Mouse (Mus musculus) heart, embryonic 16.5 days (tissue): ENCODE data around the gene Tmem235. TPM values are rescaled to one million over a fixed set of nuclear protein-coding genes. Genes with fewer than 3 reads are reported as not detected.
A peak's percentile ranks its signal among the peaks of the same experiment; 100 is the strongest.
"Not testable (repeated sequence)": the region's sequence is repeated elsewhere in the genome, so short reads cannot be mapped to it uniquely, and the experiment has no call there.

Experiments used
- ATAC-seq: fragments of 200-750 bp; cut with Nextera tagmentation; replicated peaks from 2 replicates; pipeline ENCODE4 v1.8.0; 2017; ENCODE audit warnings: moderate number of reproducible peaks; ENCODE audit not compliant: insufficient read depth, low FRiP score; ENCODE audit errors: extremely low read depth
- H3K27ac ChIP-seq: fragments of 300-500 bp; sonication (generic); 2 replicates; pipeline ENCODE4 v1.5.1; 2014; ENCODE audit warnings: mild to moderate bottlenecking, low read length, control low read depth, moderate library complexity
- H3K27me3 ChIP-seq: fragments of 300-500 bp; sonication (generic); 2 replicates; pipeline ENCODE4 v1.6.1; 2014; ENCODE audit warnings: low read length, mixed read lengths; ENCODE audit not compliant: control insufficient read depth, insufficient read depth
- H3K36me3 ChIP-seq: fragments of 300-500 bp; sonication (generic); 2 replicates; pipeline ENCODE4 v1.6.1; 2014; ENCODE audit not compliant: control insufficient read depth, insufficient read depth
- H3K4me1 ChIP-seq: fragments of 300-500 bp; sonication (generic); 2 replicates; pipeline ENCODE4 v1.6.1; 2014; ENCODE audit warnings: low read length, mixed read lengths; ENCODE audit not compliant: control insufficient read depth, insufficient read depth
- H3K4me2 ChIP-seq: fragments of 300-500 bp; sonication (generic); 2 replicates; pipeline ENCODE4 v1.6.1; 2014; ENCODE audit warnings: low read depth, mild to moderate bottlenecking, control low read depth, low read length
- H3K4me3 ChIP-seq: fragments of 300-500 bp; sonication (generic); 2 replicates; pipeline ENCODE4 v1.5.1; 2014; ENCODE audit warnings: mild to moderate bottlenecking, control low read depth, low read length
- H3K9ac ChIP-seq: fragments of 300-500 bp; sonication (generic); 2 replicates; pipeline ENCODE4 v1.6.1; 2014; ENCODE audit warnings: low read length, control low read depth
- H3K9me3 ChIP-seq: fragments of 300-500 bp; sonication (generic); replicated peaks from 2 replicates; pipeline ENCODE4 v1.6.1; 2016; ENCODE audit warnings: low read length; ENCODE audit not compliant: control insufficient read depth
- WGBS: fragments of 180-500 bp; shearing (Covaris S2); extraction: QIAGEN DNeasy Blood & Tissue Kit; methylation state at CpG from one replicate; pipeline ENCODE4 v1.1.7; 2014; 5-methylcytosine and 5-hydroxymethylcytosine counted together
- polyA plus RNA-seq: library from polyadenylated mRNA; unstranded; fragments of >200 nt; fragmentation: Nextera tagmentation; extraction: Ambion mirVana; gene quantifications from 2 replicates; pipeline ENCODE4 v1.2.1, GENCODE M21; 2015

The Tmem235 gene
- polyA plus RNA-seq, 1 experiment from 2014 or later: not detected

DNA sequence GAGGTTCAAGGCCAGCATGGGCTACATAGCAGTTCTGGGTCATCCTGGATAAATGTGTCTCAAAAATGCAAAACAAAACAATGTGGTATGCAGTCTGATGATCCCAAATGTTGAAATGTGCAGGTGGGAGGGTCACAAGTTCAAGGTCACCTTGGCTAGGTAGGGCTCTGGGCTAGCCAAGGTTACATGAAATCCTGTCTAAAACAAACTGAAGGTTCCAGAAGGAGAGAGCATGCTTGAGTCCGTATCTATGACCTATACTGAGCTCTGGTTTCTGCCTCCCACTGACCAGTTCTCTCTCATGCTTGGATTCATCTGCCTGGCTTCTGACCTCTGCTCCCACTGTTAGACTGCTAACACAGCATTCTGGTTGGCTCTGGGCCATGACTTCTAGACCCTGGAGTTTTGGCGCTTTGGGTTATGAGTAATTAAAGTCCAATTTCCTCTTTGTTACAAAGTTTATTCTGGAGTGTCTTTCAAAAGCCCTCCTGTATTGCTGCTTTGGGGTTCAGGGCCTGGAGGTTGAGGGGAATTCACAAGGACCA is 30.8 kb upstream of the Tmem235 start:
- 44% methylated on average over 2 of the region's 2 CpGs for WGBS
- Histone ChIP-seq H3K9ac (peak overlapping the region; percentile 63), H3K36me3 (no peaks in the 10 kb centered on the region), H3K9me3 (no peaks in the 10 kb centered on the region), H3K4me1 (peaks cover 63% of the 10 kb centered on the region), H3K27me3 (no peaks in the 10 kb centered on the region), H3K4me3 (no peak overlapping the region), H3K4me2 (peak overlapping the region; percentile 20; the same call in 1 of the 2 replicates), H3K27ac (peak overlapping the region; percentile 99)
- ATAC-seq: no peak

DNA sequence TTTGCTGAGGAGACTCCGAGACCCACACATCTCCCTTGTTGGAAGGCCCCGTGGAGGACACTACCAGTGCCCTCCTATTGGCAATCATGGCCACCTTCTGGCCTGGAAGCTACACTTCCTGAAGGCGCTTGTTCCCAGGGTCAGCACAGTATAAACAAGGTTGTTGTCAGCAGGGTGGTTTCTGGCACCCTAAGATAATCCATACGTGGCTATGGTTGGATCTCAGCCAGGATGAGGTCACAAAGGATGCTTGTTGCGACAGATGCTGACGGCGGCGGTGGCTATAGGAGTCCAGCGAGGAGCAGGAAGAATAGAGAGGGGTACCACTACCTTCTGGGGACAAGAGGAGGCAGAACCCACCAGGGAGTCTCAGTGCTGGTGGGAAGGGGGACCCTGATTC is 30.2 kb upstream of the Tmem235 start:
- WGBS: 49% methylated on average over 9 of the region's 9 CpGs

DNA sequence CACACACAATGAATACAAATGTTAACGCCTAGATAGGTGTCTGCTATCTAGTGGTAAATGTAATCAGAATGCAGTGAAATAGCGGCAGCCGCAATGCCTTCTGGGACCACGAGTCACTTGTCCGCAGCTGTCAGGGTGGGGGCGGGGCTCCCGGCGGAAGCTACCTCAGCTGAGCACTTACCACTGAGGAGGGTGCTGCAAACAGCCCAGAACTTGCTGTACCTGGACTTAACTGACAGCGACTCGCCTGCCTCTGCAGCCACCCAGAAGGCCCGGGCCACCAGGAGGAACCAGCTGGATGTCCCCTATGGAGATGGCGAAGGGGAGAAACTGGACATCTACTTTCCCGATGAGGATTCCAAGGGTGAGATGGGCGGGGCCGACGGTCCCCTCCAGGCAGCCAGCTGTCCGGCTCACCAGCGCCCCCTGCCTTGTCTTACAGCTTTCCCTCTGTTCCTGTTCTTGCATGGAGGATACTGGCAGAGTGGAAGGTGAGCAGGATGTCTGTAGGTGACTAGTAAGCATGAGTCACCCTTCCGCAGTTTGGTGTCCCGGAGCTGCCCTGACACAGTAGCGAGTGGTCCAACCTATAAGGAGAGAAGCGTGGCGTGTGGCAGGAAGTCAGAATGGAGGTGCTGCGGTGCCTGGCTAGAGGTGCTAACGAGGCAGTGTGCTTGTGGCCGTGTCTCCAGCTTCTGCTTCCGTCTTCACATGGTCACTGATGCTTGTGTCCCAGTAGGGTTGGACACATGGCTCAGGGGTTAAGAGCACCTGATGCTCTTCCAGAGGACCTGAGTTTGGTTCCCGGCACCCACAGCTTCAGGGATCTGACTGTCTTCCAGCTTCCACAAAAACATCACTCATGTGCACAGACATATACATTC is 28.2 kb upstream of the Tmem235 start:
- 26% methylated on average over 28 of the region's 28 CpGs for WGBS
- Histone ChIP-seq H3K9me3 (no peaks in the 10 kb centered on the region), H3K4me1 (peaks cover 47% of the 10 kb centered on the region), H3K27ac (no peak overlapping the region), H3K4me2 (peak overlapping the region; percentile 58), H3K27me3 (no peaks in the 10 kb centered on the region), H3K4me3 (peak overlapping the region; percentile 39), H3K9ac (no peak overlapping the region), H3K36me3 (no peaks in the 10 kb centered on the region)
- 0 out of 2 replicates have a peak, but pooled peaks have one; percentile 5 for ATAC-seq

More for the DNA sequence above, 30.2 kb upstream of the Tmem235 start:
- no peaks in the 10 kb centered on the region for H3K36me3 ChIP-seq
- no peaks in the 10 kb centered on the region for H3K9me3 ChIP-seq
- no peak for ATAC-seq
- no peaks in the 10 kb centered on the region for H3K27me3 ChIP-seq
- H3K27ac ChIP-seq: peak overlapping the region; percentile 99
- no peak overlapping the region for H3K9ac ChIP-seq
- H3K4me2 ChIP-seq: no peak overlapping the region
- peaks cover 56% of the 10 kb centered on the region for H3K4me1 ChIP-seq
- H3K4me3 ChIP-seq: no peak overlapping the region

DNA sequence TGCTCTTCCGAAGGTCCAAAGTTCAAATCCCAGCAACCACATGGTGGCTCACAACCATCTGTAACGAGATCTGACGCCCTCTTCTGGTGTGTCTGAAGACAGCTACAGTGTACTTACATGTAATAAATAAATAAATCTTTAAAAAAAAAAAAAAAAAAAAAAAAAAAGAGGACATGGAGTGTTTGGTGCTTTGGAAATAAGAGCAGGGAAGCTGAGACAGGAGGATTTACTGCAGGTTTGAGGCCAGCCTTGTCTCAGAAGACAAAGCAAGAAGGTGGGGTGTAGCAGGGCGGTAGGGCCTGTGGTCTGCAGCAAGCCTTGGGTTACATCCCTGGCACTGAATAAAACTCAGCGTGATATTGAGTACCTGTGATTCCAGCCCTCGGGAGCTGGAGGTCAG is 27.0 kb upstream of the Tmem235 start:
- not testable (repeated sequence) for ATAC-seq
- 91% methylated on average over 4 of the region's 6 CpGs for WGBS

DNA sequence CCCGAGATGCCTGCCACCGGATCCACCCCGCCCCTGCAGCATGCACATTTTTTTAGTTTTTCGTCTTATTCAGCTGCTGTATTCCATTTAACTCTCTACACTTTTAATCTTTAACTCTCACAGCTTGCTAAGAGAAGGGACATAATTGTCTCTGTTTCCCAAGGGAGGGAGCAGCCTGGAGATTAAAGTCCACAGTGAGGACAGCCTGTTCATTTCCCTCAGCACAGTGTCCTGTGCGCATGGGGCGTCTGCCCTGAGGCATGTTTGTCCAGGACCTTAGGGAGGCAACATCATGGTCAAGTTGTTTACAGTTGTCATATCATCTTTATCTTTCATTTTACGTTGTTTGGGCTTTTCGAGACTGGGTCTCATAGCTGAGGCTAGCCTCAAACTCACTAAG is 26.5 kb upstream of the Tmem235 start:
- Histone ChIP-seq H3K4me3 (no peak overlapping the region), H3K4me2 (no peak overlapping the region), H3K9ac (no peak overlapping the region), H3K27me3 (no peaks in the 10 kb centered on the region), H3K27ac (no peak overlapping the region), H3K4me1 (peaks cover 36% of the 10 kb centered on the region), H3K36me3 (no peaks in the 10 kb centered on the region), H3K9me3 (no peaks in the 10 kb centered on the region)
- WGBS: 91% methylated on average over 8 of the region's 8 CpGs
- no peak for ATAC-seq

More for the DNA sequence above, 27.0 kb upstream of the Tmem235 start:
- not testable (repeated sequence) for H3K27ac ChIP-seq, H3K9me3 ChIP-seq, H3K27me3 ChIP-seq, H3K4me2 ChIP-seq, H3K4me3 ChIP-seq, H3K36me3 ChIP-seq, H3K9ac ChIP-seq
- peaks cover 38% of the 10 kb centered on the region for H3K4me1 ChIP-seq

DNA sequence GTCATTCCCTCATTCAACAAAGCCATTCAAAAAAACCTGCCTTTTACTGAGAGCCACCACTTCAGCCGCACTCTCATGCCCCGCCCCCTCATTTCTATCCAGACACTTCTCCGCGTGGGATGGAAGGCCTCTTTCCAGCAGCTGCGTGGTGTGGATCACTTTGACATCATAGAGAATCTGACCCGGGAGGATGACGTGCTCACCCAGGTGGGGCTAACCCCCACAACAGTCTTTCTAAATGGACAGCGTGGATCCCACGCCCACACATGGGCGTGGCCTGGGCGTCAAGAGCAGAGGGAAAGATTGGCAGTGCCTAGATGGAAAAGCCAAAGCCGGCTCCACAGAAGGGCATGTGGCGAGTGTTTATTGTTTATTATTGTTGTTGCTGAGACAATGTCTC is 24.2 kb upstream of the Tmem235 start:
- 26% methylated on average over 13 of the region's 13 CpGs for WGBS
- Histone ChIP-seq H3K9ac (no peak overlapping the region), H3K36me3 (no peaks in the 10 kb centered on the region), H3K9me3 (no peaks in the 10 kb centered on the region), H3K4me2 (peak overlapping the region; percentile 46), H3K27me3 (no peaks in the 10 kb centered on the region), H3K4me1 (peaks cover 28% of the 10 kb centered on the region), H3K4me3 (peak overlapping the region; percentile 28), H3K27ac (no peak overlapping the region)
- no peak for ATAC-seq

DNA sequence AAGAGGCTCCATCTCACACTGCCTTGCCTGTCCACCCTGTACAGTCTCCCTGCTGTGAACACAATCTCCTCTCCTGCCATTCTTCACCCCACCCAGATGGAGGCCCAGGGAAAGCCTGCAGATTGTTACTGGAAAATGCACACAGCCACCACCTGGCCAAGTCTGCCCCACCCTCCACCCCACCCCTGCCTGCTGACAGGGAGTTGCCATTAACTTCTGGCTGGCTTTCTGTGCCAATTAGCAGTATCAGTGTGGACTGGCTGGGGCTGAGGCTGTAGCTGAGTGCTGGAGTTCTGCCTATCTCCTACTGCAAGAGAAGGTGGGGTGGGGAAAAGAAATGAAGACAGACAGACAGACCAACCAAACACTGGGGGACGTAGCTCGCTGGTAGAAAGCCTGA is 22.0 kb upstream of the Tmem235 start:
- H3K27ac ChIP-seq: peak overlapping the region; percentile 54
- no peaks in the 10 kb centered on the region for H3K27me3 ChIP-seq
- H3K9ac ChIP-seq: no peak overlapping the region
- H3K4me1 ChIP-seq: peaks cover 21% of the 10 kb centered on the region
- H3K36me3 ChIP-seq: no peaks in the 10 kb centered on the region
- H3K9me3 ChIP-seq: no peaks in the 10 kb centered on the region
- peak; percentile 78 for ATAC-seq
- no peak overlapping the region for H3K4me3 ChIP-seq
- no peak overlapping the region for H3K4me2 ChIP-seq
- 56% methylated on average over 2 of the region's 2 CpGs for WGBS

DNA sequence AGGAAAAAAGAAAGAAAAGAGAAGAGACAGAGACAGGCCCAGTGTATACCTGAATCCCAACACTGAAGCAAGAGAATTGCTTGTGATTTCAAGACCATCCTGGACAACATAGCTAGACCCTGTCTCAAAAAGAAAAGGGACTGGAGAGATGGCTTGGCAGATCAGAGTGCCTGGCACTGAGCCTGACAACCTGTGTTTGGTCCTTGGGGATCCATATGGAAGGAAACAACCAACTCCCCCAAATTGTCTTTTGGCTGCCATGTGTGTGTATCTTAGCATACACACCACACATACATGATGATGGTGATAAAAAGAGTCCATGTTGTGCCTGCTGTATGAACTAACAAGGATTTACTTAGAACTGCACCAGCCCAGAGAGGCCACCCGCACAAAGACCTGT is 21.5 kb upstream of the Tmem235 start:
- Histone ChIP-seq H3K9me3 (no peaks in the 10 kb centered on the region), H3K27ac (peak overlapping the region; percentile 54), H3K4me3 (no peak overlapping the region), H3K4me1 (peaks cover 21% of the 10 kb centered on the region), H3K27me3 (no peaks in the 10 kb centered on the region), H3K4me2 (no peak overlapping the region; the same call in 1 of the 2 replicates), H3K9ac (no peak overlapping the region), H3K36me3 (no peaks in the 10 kb centered on the region)
- WGBS: 89% methylated on average over 1 of the region's 1 CpGs
- ATAC-seq: no peak

DNA sequence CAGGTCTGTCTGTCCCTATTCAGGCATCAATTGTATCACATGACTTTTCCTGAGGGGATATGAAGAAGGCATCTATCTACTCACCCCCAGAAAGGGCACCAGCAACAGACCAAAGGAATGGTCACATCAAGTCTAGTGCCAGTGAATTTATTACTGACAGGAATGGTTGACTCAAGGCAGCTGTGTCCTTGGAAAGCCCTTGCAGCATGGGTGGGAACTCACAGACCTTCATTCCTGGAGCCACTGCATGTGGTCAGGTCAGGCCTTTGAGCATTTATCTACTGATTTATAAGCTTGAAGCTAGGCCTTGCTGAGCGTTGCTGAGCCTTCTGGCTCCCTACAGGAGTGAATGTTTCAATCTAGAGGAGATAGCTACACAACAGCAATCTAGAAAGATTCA is 19.6 kb upstream of the Tmem235 start:
- Histone ChIP-seq H3K27ac (peak overlapping the region; percentile 55), H3K9me3 (no peaks in the 10 kb centered on the region), H3K4me2 (no peak overlapping the region), H3K27me3 (no peaks in the 10 kb centered on the region), H3K9ac (no peak overlapping the region), H3K4me1 (peaks cover 21% of the 10 kb centered on the region), H3K36me3 (no peaks in the 10 kb centered on the region), H3K4me3 (no peak overlapping the region)
- 43% methylated on average over 1 of the region's 1 CpGs for WGBS
- no peak for ATAC-seq
